Mouse (Mus musculus) bone marrow macrophage, adult 2 months (primary cell): ENCODE data around the gene Pcgf2.

Source experiments
- CTCF ChIP-seq: IDR thresholded peaks from 2 replicates; pipeline ENCODE4 v1.5.1; 2012; ENCODE audit warnings: low read depth, mild to moderate bottlenecking, low read length, moderate library complexity
- POLR2A ChIP-seq: IDR thresholded peaks from 2 replicates; pipeline ENCODE4 v1.6.1; 2012; ENCODE audit warnings: mild to moderate bottlenecking, low read depth, low read length, borderline replicate concordance

DNA sequence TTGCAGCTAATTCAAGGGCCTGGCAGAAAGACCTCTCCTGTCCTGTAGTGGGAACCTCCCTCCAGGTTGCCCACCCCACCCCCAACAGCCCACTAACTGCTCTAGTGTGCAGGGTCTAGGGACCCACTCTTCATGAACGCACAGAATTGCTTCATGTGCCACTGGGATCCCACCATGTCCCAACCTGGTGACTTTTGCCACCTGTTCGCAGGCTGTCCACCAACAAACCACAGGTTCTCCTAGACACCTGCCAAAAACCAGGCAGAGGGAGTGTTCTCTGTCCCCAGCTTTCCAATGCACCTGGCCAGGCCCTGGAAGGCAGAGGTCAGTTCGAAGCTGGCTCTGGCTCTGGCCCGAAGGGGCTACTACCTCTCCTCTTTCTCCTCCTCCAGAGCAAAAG lies 5.9 kb downstream of the Pcgf2 start:
- TF ChIP-seq POLR2A (no peak), CTCF (no peak)
